Mouse (Mus musculus) cortical plate, adult 2 months (tissue): ENCODE data around the gene Epor. TPM values are rescaled to one million over a fixed set of nuclear protein-coding genes. Genes with fewer than 3 reads are reported as not detected.

Experiments
- H3K27ac ChIP-seq: fragments of 200-500 bp; 2 replicates; pipeline ENCODE4 v1.5.1; 2012; ENCODE audit warnings: low read length, control low read depth, inconsistent platforms; ENCODE audit not compliant: insufficient read depth
- H3K4me1 ChIP-seq: fragments of 200-500 bp; 2 replicates; pipeline ENCODE4 v1.6.1; 2011; ENCODE audit warnings: low read length; ENCODE audit not compliant: control insufficient read depth, insufficient read depth
- H3K4me3 ChIP-seq: fragments of 200-500 bp; 2 replicates; pipeline ENCODE4 v1.5.1; 2011; ENCODE audit warnings: mild to moderate bottlenecking, low read length, control low read depth; ENCODE audit not compliant: insufficient read depth
- CTCF ChIP-seq: fragments of 200-500 bp; IDR thresholded peaks from 2 replicates; pipeline ENCODE4 v1.5.1; 2011; ENCODE audit warnings: mild to moderate bottlenecking, control low read depth, low read length; ENCODE audit not compliant: insufficient read depth; ENCODE audit errors: extremely low read depth
- POLR2A ChIP-seq: fragments of 200-500 bp; IDR thresholded peaks from 2 replicates; pipeline ENCODE4 v1.6.1; 2011; ENCODE audit warnings: mild to moderate bottlenecking, low read length, control low read depth; ENCODE audit not compliant: insufficient read depth; ENCODE audit errors: extremely low read depth
- polyA plus RNA-seq: library from polyadenylated mRNA; depleted of rRNA; stranded (reverse); fragments of >200 nt; gene quantifications from 2 replicates; pipeline ENCODE4 v1.2.3, GENCODE M21; 2012

The Epor gene
- polyA plus RNA-seq, 1 experiment: 15.3 TPM

GRCm38 (mm10) chr9:21943046-21943445 is 20.3 kb downstream of the Epor start:
- no peak overlapping the region for H3K4me3 ChIP-seq
- H3K4me1 ChIP-seq: no peaks in the 10 kb centered on the region
- H3K27ac ChIP-seq: no peak overlapping the region
- no peak for TF ChIP-seq CTCF
- TF ChIP-seq POLR2A: 0 out of 2 replicates have a peak, but pooled peaks have one; percentile 18

DNA sequence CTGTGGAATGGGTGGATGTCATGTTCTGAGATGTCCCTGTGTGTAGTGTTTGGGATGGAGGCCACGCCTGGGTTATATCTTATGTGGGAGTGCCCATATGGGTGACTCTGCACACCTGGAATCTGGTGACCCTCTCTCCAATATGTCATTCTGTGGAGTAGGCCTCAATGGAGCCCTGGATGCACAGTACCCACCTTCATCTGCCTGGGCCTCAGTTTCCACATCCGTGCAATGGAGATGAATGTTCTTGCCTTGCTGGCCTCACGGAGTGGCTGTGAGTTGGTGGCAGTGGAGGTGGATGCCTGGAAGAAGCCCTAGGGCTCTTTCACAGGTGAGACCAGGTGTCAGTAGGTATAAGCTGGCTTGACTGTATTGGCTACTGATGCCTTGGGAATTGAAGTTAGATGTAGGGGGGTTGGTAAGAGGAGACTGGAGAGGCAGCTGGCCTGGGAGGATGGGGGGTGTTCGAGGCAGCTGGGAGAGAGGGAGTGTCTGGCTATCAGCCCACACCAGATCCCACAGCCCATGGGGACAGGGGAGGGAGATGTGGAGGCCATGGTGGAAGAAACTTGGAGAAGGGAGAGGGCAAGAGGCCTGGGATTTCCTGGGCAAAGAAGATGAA is 25.0 kb downstream of the Epor start:
- no peaks in the 10 kb centered on the region for H3K4me1 ChIP-seq

DNA sequence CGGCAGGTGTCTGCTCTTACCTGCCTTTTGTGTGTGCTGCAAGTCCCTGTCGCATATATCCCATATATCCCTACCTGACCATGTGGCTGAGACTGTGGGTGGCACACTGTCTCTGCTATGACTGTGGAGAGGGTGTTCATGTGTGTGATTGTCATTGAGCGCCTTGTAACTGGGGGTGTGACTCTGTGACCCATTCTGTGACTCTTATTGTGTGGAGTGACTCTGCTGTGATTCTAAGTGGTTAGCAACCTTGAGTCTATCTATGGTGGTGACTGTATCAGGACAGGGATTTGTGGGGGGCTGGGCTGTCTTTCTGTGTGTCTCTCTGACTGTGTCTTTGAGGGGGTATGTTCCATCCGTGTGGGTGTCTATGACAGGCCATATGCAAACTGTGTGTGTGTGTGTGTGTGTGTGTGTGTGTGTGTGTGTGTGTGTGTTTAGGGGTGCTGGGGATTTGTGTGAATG is 25.6 kb downstream of the Epor start:
- H3K27ac ChIP-seq: no peak overlapping the region
- TF ChIP-seq CTCF (no peak), POLR2A (no peak)

More for the DNA sequence above, 25.0 kb downstream of the Epor start:
- Histone ChIP-seq H3K27ac (no peak overlapping the region), H3K4me3 (peak overlapping the region; percentile 58)
- TF ChIP-seq POLR2A (no peak), CTCF (no peak)

DNA sequence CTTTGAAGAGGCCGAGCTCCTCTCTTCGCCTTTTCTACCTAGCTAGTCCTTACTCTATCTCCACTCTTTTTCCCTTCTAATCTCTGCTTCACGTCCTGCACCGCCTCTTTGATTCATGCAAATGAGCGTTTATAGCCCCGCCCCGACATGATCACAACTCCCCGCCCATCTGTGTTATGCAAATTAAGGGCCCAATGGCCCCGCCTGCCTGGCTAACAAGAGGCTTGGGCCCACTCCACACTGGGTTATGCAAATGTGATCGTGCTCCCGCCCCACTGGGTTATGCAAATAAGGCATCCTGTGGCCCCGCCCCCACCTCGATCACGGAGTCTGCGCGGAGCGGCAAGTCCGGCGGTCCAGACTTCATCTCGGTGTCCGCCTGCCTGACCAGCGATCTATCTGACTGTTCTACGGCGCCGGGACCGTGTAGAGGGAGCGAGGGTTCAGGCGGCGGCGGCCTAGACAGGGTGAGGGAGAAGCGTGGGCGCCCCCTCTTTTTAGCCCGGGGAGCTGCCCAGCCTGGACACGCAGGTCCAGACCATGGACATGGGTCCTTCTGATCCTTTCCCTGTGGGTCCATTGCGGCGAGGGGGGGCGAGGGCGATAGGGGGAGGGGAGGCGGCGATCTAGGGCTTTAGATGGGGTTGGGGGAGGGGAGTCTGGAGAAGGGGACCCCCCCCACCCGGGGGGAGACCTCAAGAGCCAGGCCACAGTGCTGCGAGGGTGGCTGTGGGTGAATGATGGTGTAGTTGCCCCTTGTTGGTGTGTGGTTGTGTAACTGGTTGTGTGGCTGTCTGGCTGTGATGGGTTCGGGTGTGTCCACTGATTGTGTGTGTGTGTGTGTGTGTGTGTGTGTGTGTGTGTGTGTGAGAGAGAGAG is 26.4 kb downstream of the Epor start, which contains the start of gene Plppr2:
Gene Plppr2 (plus strand): TSS at position 342 of the 879 bp plus-strand sequence.
- Histone ChIP-seq H3K4me3 (peak within 1 kb of the TSS; percentile 58), H3K27ac (no peak within 1 kb of the TSS), H3K4me1 (no peaks in the 10 kb centered on the region)
- peak; percentile 85 for TF ChIP-seq POLR2A
- no peak for TF ChIP-seq CTCF

More for the DNA sequence above, 25.6 kb downstream of the Epor start:
- H3K4me1 ChIP-seq: no peaks in the 10 kb centered on the region
- H3K4me3 ChIP-seq: peak overlapping the region; percentile 58

GRCm38 (mm10) chr9:21935466-21936131 is 27.7 kb downstream of the Epor start:
- Histone ChIP-seq H3K27ac (no peak overlapping the region), H3K4me3 (no peak overlapping the region)
- TF ChIP-seq POLR2A: no peak
- no peak for TF ChIP-seq CTCF

GRCm38 (mm10) chr9:21934021-21934420 is 29.3 kb downstream of the Epor start:
- TF ChIP-seq POLR2A (no peak), CTCF (no peak)
- Histone ChIP-seq H3K4me3 (no peak overlapping the region), H3K27ac (no peak overlapping the region), H3K4me1 (no peaks in the 10 kb centered on the region)

More at GRCm38 (mm10) chr9:21935466-21936131, 27.7 kb downstream of the Epor start:
- no peaks in the 10 kb centered on the region for H3K4me1 ChIP-seq

DNA sequence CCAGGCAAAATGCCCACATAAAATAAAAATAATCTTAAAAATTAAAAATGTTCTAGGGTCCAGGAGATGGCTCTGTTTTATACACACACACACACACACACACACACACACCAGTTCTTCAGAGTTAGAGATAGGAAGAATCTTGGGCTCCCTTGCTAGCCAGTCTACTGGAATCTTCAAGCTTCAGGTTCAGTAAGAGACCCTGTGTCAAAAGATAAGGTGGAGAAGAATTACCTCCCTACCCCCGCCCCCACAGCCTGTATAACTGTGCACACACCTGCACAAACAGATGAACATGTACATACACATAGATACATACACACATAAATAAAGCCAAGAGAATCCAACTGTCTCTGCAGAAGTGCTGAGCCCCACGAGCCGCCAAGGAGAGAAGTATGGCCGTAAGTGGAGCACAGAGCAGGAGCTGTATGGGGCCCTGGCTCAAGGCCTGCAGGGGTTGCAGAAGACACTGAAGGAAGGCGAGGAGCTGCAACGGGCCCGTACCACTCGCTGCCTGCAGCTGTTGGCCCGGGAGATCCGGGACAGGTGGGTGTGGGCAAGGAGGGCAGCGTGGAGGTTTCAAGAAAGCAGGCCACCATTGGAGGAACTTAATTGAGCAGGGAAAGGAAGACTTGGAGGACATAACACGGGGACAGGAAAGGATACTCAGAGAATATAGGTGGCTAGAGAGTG is 30.7 kb downstream of the Epor start:
- Histone ChIP-seq H3K4me3 (no peak overlapping the region), H3K27ac (no peak overlapping the region), H3K4me1 (no peaks in the 10 kb centered on the region)
- TF ChIP-seq CTCF (no peak), POLR2A (no peak)

- no peak for TF ChIP-seq CTCF
- no peak for TF ChIP-seq POLR2A
- H3K4me3 ChIP-seq: no peak overlapping the region
- no peaks in the 10 kb centered on the region for H3K4me1 ChIP-seq
- H3K27ac ChIP-seq: no peak overlapping the region
These were observed 31.3 kb downstream of the Epor start for GRCm38 (mm10) chr9:21932006-21932405.

- Histone ChIP-seq H3K4me1 (no peaks in the 10 kb centered on the region; the same call in 1 of the 2 replicates), H3K27ac (no peak overlapping the region), H3K4me3 (no peak overlapping the region)
- TF ChIP-seq POLR2A (no peak), CTCF (no peak)
These were observed 34.1 kb downstream of the Epor start for GRCm38 (mm10) chr9:21929208-21929607.
